Mouse (Mus musculus): ENCODE measurements around the gene Olfr624.
"Not testable (repeated sequence)": the region's sequence is repeated elsewhere in the genome, so short reads cannot be mapped to it uniquely, and the experiment has no call there.

The Olfr624 gene

GRCm38 (mm10) chr7:103671091-103671490, at the start of gene Olfr624:
Gene Olfr624 (minus strand): TSS chr7:103671191.
- no peak for DNase-seq (ENCODE audit: low read depth)

DNA sequence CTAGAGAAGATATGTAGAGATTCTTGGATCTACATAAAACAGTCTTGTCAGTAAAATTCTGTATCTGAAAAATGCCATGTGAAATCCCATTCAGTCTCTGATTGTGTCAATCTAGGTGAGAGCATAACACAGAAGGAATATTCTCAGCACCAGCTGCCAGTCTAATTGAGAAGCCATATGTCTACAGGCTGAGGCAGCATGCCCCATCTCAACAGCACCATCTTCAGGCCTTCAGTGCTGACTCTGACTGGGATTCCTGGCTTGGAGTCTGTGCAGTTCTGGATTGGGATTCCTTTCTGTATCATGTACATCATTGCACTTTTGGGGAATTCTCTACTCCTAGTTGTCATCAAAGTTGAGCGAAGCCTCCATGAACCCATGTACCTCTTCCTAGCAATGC, 45.4 kb upstream of the Olfr624 start:
- DNase-seq (ENCODE audit: low read depth) = not testable (repeated sequence)

DNA sequence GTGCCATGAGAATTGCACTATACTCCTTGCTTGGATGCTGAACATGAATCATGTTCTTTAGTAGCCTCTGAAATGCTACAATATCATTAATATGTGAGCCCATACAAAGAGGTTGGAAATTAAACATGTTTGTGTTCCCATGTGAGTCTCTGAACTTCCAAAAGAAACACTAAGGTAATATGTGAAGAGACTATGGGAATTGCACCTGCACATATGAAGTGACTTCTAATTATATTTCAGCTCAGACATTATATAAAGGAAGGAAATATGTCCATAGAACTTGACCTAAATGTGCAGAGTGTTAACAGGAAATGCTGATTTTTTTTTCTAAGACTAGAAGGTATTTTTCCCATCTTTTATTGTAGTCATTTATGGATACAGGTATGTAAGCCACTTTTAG, 43.4 kb upstream of the Olfr624 start, which contains the start of gene Olfr243:
Olfr243 (plus strand) TSS at position 301 of the 400 bp plus-strand sequence.
- DNase-seq (ENCODE audit: low read depth) = no peak

GRCm38 (mm10) chr7:103712024-103712423, 41.0 kb upstream of the Olfr624 start:
- no peak for DNase-seq (ENCODE audit: low read depth)

DNA sequence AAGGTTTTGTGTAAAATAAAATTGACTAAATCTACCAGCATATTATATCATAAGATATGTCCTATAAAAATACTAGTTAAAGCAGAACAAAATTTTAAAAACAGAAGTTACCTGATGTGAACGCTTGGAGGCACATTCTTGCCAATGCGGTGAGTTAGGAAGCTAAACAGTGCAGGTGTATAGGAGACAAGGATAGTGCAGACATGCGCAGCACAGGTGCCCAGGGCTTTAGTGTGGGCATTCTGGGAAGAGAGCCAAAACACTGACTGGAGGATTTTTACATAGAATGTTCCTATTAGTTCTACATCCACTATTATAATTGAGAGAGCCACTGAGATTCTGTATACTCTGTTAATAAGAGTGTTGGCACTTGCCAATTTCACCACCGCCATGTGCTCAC, 28.5 kb upstream of the Olfr624 start:
- no peak for DNase-seq (ENCODE audit: low read depth)

DNA sequence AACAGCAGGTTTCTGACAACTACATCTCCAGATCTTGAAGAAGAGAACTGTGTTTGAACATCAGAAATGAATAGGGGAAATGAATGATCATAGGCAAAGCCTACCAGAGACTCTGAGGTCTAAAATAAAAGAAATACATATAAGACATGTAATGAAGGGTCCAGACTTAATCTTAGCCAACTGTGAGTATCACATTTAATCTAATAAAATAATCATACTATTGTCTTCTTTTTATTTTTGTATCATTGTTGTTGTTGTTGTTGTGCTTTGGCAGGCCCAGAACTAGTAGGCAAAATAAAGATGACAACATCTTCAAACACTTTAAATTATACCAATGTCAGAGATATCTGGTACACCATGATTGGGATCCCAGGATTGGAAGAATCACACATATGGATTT, 11.4 kb upstream of the Olfr624 start, which contains the start of gene Olfr625-ps1:
Olfr625-ps1 (plus strand) TSS at position 301 of the 400 bp plus-strand sequence.
- no peak for DNase-seq (ENCODE audit: low read depth)

DNA sequence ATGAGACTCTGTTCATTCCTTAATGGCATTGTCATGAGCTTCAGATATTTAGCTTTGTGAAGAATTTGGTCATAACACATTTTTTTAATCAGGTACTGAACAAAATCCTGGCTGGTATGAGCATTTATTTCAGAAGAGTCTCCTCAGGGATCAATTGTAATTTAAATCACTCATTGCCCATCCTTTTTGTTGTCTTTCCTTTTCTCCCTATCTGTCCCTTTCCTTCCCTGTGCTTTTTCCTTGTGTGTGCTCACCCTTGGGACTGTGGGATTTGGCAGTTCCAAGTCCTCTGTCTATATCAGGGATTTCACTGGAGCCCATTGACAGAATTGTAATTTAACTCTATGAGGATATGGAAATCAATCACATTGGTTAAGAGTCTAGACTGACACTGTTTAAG, 7.4 kb downstream of the Olfr624 start, which contains the start of gene Olfr623:
Olfr623 (minus strand) TSS at position 101 of the 400 bp plus-strand sequence.
- no peak for DNase-seq (ENCODE audit: low read depth)

DNA sequence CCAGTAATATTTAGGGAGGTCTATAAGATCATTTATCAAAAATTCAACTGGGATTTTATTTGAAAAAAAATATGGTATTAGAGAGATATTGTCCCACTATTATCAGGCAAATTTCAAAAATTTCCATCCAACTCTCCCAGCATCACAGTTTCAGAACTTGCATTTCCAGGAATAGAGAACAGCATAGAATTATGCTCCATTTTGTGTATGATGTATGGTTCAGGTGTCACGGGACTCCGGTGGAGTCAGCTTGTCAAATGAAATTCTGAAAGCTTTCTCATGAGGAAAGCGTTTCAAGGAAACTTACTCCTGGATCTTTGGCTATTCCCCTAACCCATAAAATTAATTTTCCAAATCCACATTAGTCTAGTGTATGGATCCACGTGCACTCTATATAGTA, 26.9 kb downstream of the Olfr624 start:
- DNase-seq (ENCODE audit: low read depth) = no peak

- no peak for DNase-seq (ENCODE audit: low read depth)
Measured at GRCm38 (mm10) chr7:103642602-103643001, 28.4 kb downstream of the Olfr624 start, which contains the start of gene Olfr622. Gene Olfr622 (minus strand): TSS chr7:103642702.

GRCm38 (mm10) chr7:103636795-103637194, 34.2 kb downstream of the Olfr624 start:
- DNase-seq (ENCODE audit: low read depth) = no peak

All from NIH3T3 (cell line).